Mouse (Mus musculus) hindbrain, embryonic 14.5 days (tissue): Measurements from ENCODE around the gene Xylt1. TPM values are rescaled to one million over a fixed set of nuclear protein-coding genes. Genes with fewer than 3 reads are reported as not detected.

Source experiments
- ATAC-seq: fragments of 200-750 bp; cut with Nextera tagmentation; 2 replicates; pipeline ENCODE4 v1.8.0; 2017; ENCODE audit warnings: moderate number of reproducible peaks, mild to moderate bottlenecking, moderate TSS enrichment, moderate library complexity; ENCODE audit not compliant: low FRiP score
- DNase-seq: peaks from one replicate; pipeline ENCODE4 v3.0.0-alpha.2; 2015; ENCODE audit warnings: low spot score
- H3K27ac ChIP-seq: fragments of 300-500 bp; sonication (generic); 2 replicates; pipeline ENCODE4 v1.5.1; 2014; ENCODE audit warnings: mild to moderate bottlenecking, moderate library complexity
- H3K27me3 ChIP-seq: fragments of 300-500 bp; sonication (generic); 2 replicates; pipeline ENCODE4 v1.6.1; 2014; ENCODE audit warnings: mild to moderate bottlenecking, low read length, mixed read lengths; ENCODE audit not compliant: control insufficient read depth, insufficient read depth
- H3K36me3 ChIP-seq: fragments of 300-500 bp; sonication (generic); replicated peaks from 2 replicates; pipeline ENCODE4 v1.6.1; 2014; ENCODE audit not compliant: control insufficient read depth, insufficient read depth
- H3K4me1 ChIP-seq: fragments of 300-500 bp; sonication (generic); replicated peaks from 2 replicates; pipeline ENCODE4 v1.6.1; 2014; ENCODE audit warnings: antibody characterized with exemption, low read length, mixed read lengths; ENCODE audit not compliant: control insufficient read depth, insufficient read depth
- H3K4me2 ChIP-seq: fragments of 300-500 bp; sonication (generic); replicated peaks from 2 replicates; pipeline ENCODE4 v1.6.1; 2014; ENCODE audit warnings: mild to moderate bottlenecking, moderate library complexity
- H3K4me3 ChIP-seq: fragments of 300-500 bp; sonication (generic); replicated peaks from 2 replicates; pipeline ENCODE4 v1.5.1; 2014; ENCODE audit warnings: mild to moderate bottlenecking, low read length
- H3K9ac ChIP-seq: fragments of 300-500 bp; sonication (generic); 2 replicates; pipeline ENCODE4 v1.6.1; 2014
- H3K9me3 ChIP-seq: fragments of 300-500 bp; sonication (generic); 2 replicates; pipeline ENCODE4 v1.6.1; 2016; ENCODE audit warnings: low read length; ENCODE audit not compliant: control insufficient read depth
- WGBS: fragments of 180-500 bp; shearing (Covaris S2); extraction: QIAGEN DNeasy Blood & Tissue Kit; methylation state at CpG from one replicate; pipeline ENCODE4 v1.1.7; 2014; 5-methylcytosine and 5-hydroxymethylcytosine counted together
- polyA plus RNA-seq: library from polyadenylated mRNA; unstranded; fragments of >200 nt; fragmentation: Nextera tagmentation; extraction: Ambion mirVana; gene quantifications from 2 replicates; pipeline ENCODE4 v1.2.1, GENCODE M21; 2014

The Xylt1 gene
- polyA plus RNA-seq, 1 experiment from 2014 or later: 4.3 TPM

DNA sequence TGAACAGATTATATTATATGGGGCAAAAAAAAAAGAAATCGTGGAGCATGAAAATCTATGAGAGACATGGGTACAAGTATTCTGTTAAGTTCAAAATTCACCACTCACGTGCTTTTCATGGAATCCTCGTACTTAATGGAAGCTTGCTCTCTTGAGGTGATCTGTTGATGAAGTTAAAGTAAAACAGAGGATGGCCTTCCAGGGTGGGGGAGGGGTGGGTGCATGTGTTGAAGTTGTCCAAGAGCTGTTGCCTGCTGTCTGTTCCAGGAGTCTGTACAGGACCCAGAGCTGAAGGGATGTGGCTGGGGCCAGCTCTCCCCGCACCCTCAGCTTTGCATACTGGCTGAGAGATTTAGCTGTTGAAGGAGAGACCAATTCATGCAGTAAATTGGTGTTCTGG is 45.6 kb downstream of the Xylt1 start:
- H3K9me3 ChIP-seq: no peaks in the 10 kb centered on the region
- ATAC-seq (no peak), DNase-seq (no peak)
- H3K27me3 ChIP-seq: no peaks in the 10 kb centered on the region
- no peak overlapping the region for H3K27ac ChIP-seq
- H3K4me3 ChIP-seq: no peak overlapping the region
- no peaks in the 10 kb centered on the region for H3K36me3 ChIP-seq
- H3K4me2 ChIP-seq: no peak overlapping the region
- H3K4me1 ChIP-seq: peaks cover 21% of the 10 kb centered on the region; the same call in 1 of the 2 replicates
- H3K9ac ChIP-seq: no peak overlapping the region
- 85% methylated on average over 4 of the region's 4 CpGs for WGBS

DNA sequence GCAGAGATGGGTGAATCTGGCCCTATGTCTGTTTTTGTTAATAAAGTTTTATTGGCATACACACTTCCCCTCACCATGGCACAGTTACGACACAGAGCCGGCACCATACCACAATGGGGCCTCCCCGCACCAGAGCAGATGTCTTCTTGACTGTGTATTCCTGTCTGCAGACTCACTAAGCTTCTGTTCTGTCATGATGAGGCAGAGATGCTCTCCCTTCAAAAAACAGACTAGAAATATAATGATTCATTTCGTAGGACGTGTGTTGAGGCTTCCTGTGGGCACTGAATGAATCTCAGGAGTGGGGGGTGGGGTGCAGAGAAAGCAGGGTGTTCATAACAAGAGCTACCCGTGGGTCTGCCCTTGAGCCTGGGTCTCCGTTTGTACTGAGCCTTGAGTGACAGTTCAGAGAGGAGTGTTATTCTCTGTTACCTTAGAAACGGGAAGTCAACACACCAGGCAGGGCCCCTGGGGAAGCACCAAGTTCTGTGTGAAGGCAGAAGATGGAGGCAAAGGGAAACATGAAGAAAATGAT is 48.0 kb downstream of the Xylt1 start:
- no peaks in the 10 kb centered on the region for H3K36me3 ChIP-seq
- peaks cover 14% of the 10 kb centered on the region; the same call in 1 of the 2 replicates for H3K4me1 ChIP-seq
- no peaks in the 10 kb centered on the region for H3K27me3 ChIP-seq
- H3K4me3 ChIP-seq: no peak overlapping the region
- H3K4me2 ChIP-seq: no peak overlapping the region
- DNase-seq (no peak), ATAC-seq (no peak; the same call in 1 of the 2 replicates)
- 44% methylated on average over 8 of the region's 8 CpGs for WGBS
- no peak overlapping the region for H3K27ac ChIP-seq
- H3K9me3 ChIP-seq: no peaks in the 10 kb centered on the region
- H3K9ac ChIP-seq: no peak overlapping the region

DNA sequence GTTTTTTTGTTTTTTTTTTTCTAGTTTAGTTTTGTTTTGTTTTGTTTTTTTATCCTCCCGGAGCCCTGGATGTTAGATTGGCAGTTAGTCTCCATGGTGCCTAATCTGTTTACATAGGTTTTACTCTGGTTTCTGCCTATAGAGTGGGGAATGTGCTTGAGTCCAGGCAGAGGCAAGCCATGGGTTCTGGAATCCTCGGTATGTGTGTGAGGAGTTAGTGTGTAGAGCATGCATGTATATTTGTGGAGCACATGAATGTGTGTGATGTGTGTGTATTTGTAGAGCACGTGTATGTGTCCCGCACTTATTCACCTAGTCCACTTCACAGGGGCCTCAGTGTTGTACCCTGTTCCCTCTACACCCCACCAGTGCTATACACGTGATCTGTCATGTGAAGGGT is 48.7 kb downstream of the Xylt1 start:
- DNase-seq (no peak), ATAC-seq (no peak)
- H3K9me3 ChIP-seq: no peaks in the 10 kb centered on the region
- H3K4me2 ChIP-seq: no peak overlapping the region
- H3K36me3 ChIP-seq: no peaks in the 10 kb centered on the region
- peak overlapping the region; percentile 26; the same call in 1 of the 2 replicates for H3K27ac ChIP-seq
- H3K4me1 ChIP-seq: peaks cover 14% of the 10 kb centered on the region; the same call in 1 of the 2 replicates
- 82% methylated on average over 5 of the region's 5 CpGs for WGBS
- H3K4me3 ChIP-seq: no peak overlapping the region
- H3K9ac ChIP-seq: no peak overlapping the region
- no peaks in the 10 kb centered on the region for H3K27me3 ChIP-seq

DNA sequence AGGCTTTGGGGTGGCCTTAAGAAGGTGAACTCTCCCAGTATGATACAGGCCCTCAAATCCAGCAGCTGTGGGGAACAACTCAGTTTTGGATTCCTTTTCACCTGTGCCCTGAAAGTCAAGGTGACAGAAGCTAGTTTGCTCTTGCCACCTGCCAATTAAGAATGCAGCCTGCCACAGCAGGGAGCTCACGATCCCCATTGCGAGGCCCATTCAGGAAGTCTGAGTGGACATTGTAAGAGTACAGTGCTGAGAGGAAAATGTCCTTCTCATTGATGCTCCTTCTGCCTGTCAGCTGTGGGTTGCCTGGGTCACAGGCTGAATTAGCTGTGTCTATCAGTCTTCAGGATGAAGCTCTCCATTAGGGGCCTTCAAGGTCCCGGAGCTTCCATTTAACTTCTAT is 49.1 kb downstream of the Xylt1 start:
- Histone ChIP-seq H3K36me3 (no peaks in the 10 kb centered on the region), H3K4me1 (peaks cover 14% of the 10 kb centered on the region; the same call in 1 of the 2 replicates), H3K27ac (0 out of 2 replicates have a peak overlapping the region, but pooled peaks have one; percentile 26), H3K4me2 (no peak overlapping the region), H3K9me3 (no peaks in the 10 kb centered on the region), H3K9ac (no peak overlapping the region), H3K4me3 (no peak overlapping the region), H3K27me3 (no peaks in the 10 kb centered on the region)
- WGBS: 78% methylated on average over 3 of the region's 3 CpGs
- DNase-seq (no peak), ATAC-seq (no peak)

DNA sequence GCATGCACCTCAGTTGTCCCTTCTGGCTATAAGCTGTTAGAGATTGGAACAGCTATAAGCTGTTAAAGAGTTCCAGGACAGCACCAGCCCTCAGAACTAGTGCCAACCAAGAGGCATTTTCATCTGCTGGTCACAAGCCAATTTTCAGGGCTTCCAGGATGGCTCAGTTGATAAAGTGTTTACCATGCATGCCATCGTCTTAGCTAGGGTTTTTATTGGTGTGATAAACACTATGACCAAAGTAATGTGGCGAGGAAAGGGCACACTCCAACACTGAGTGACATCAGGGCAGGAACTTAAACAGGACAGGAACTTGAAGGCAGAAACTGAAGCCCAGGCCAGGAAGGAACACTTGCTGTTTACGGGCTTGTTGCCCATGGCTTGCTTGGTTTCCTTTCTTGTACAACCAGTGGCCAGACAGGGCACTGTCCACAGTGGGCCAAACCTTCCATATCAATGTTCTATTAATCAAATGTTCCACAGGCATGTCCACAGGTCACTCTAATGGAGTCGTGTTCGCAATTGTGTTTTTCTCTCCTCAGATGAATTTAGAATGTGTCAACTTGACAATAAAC is 49.7 kb downstream of the Xylt1 start:
- H3K4me3 ChIP-seq: no peak overlapping the region
- DNase-seq (no peak), ATAC-seq (no peak)
- H3K27me3 ChIP-seq: no peaks in the 10 kb centered on the region
- H3K9me3 ChIP-seq: no peaks in the 10 kb centered on the region
- peaks cover 14% of the 10 kb centered on the region; the same call in 1 of the 2 replicates for H3K4me1 ChIP-seq
- no peaks in the 10 kb centered on the region for H3K36me3 ChIP-seq
- H3K4me2 ChIP-seq: no peak overlapping the region
- WGBS: 86% methylated on average over 5 of the region's 5 CpGs
- no peak overlapping the region for H3K27ac ChIP-seq
- H3K9ac ChIP-seq: no peak overlapping the region

DNA sequence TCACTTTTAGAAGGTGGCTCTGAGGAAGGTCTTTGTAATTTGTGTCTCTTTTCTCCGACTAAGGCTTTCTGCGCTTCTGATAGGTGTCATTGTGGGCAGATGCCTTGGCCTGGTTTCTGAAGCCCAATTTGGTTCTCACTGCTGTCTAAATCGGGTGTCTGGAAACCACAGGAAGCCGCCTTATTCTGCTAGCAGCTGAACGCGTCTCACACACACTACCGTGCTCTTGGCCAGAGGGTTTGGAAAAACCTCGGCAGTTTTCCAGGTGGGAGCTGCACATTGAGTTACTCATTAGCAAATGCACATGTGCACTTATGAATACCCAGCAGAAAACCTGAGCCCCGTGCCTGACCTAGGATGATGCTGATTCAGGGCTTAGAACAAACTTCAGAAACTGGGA is 52.9 kb downstream of the Xylt1 start:
- no peak overlapping the region for H3K9ac ChIP-seq
- H3K4me2 ChIP-seq: no peak overlapping the region
- no peaks in the 10 kb centered on the region for H3K9me3 ChIP-seq
- H3K4me3 ChIP-seq: no peak overlapping the region
- DNase-seq (no peak), ATAC-seq (no peak)
- no peaks in the 10 kb centered on the region for H3K27me3 ChIP-seq
- WGBS: 77% methylated on average over 9 of the region's 9 CpGs
- no peak overlapping the region for H3K27ac ChIP-seq
- no peaks in the 10 kb centered on the region for H3K36me3 ChIP-seq
- H3K4me1 ChIP-seq: peaks cover 14% of the 10 kb centered on the region

DNA sequence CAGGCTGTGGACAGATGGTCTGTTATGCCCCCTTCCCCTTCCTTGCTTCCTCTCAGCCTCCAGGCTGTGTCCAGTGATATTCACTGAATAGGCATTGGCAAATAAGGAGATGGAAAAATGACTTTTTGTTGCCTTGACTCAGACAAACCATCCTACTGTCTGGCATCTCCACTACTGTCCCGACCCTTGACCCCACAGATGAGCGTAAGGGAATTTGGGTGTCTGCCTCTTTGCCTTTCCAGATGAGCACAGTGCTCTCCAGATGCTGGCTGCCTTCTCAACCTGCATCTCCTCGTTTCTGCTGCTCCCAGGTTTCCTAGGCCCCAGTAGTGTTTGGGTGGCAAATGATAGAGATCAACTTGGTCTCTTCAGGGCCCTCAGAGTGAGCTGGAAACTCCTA is 54.3 kb downstream of the Xylt1 start:
- no peaks in the 10 kb centered on the region for H3K27me3 ChIP-seq
- DNase-seq (no peak), ATAC-seq (no peak)
- WGBS: 82% methylated on average over 3 of the region's 3 CpGs
- no peak overlapping the region for H3K27ac ChIP-seq
- H3K9me3 ChIP-seq: no peaks in the 10 kb centered on the region
- peaks cover 13% of the 10 kb centered on the region for H3K4me1 ChIP-seq
- no peak overlapping the region for H3K4me3 ChIP-seq
- no peak overlapping the region for H3K9ac ChIP-seq
- no peak overlapping the region for H3K4me2 ChIP-seq
- H3K36me3 ChIP-seq: no peaks in the 10 kb centered on the region

DNA sequence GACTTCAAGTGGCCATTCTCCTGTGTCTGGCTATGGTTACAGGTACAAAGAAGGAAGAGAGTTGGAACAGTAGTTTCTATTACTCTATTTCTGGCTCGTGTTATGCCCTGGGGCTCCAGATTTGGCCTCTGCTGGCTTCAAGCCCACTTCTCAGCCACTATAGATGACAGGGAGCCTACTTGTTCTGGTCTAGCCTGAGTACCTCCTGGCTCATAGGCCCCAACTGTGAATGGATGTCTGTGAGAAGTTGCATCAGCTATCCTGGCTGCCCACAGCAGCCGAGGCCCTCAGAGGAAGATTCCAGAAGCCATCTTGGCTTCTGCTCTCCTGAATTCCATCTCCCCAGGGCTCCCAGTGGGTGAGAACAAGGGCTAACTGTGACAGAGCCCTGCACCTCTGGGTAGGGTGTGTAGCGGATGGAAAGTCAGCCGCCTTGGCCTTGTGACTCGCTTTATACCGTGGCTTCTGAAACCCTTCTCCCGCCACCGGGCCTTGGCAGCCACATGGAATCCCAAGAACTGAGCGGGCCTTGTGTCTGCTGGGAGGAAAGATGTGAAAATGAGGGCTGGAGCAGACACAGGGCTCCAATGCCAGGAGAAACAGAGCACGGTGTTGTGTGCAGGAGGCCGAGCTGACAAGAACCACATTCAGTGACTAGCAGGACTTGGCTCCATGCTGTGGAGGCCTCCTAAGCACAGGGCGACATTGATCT is 55.1 kb downstream of the Xylt1 start:
- Histone ChIP-seq H3K9me3 (no peaks in the 10 kb centered on the region), H3K27ac (no peak overlapping the region), H3K4me2 (no peak overlapping the region), H3K9ac (no peak overlapping the region), H3K4me3 (no peak overlapping the region), H3K27me3 (no peaks in the 10 kb centered on the region), H3K36me3 (no peaks in the 10 kb centered on the region), H3K4me1 (peaks cover 13% of the 10 kb centered on the region)
- WGBS: 85% methylated on average over 12 of the region's 12 CpGs
- ATAC-seq (peak; percentile 60; the same call in 1 of the 2 replicates), DNase-seq (no peak)

DNA sequence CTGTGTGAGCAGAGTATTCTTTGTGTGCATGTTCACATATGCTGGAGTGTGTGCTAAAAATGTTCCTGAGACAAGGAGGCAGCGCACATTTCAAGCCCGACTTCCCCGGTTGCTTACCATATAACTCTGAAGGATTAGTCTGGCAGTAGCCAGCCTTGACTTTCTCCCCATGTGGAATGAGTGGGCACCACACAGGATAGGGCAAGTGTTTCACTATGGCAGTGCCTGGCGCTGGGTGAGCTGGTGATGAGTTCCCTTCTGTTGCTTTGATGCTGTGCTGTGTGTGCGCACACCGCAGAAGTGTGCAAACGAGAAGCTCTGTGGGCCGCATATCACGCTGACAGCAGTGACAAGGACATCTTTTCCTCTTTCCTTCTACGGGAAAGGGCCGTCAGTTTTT is 56.1 kb downstream of the Xylt1 start:
- Histone ChIP-seq H3K9me3 (no peaks in the 10 kb centered on the region), H3K9ac (no peak overlapping the region), H3K27me3 (no peaks in the 10 kb centered on the region), H3K4me2 (no peak overlapping the region), H3K4me1 (peaks cover 13% of the 10 kb centered on the region), H3K27ac (no peak overlapping the region; the same call in 1 of the 2 replicates), H3K4me3 (no peak overlapping the region), H3K36me3 (no peaks in the 10 kb centered on the region)
- WGBS: 80% methylated on average over 11 of the region's 11 CpGs
- no peak for DNase-seq
- no peak for ATAC-seq
